Mouse (Mus musculus): ENCODE results near the gene Nfil3. TPM values are rescaled to one million over a fixed set of nuclear protein-coding genes. Genes with fewer than 3 reads are reported as not detected.
A peak's percentile ranks its signal among the peaks of the same experiment; 100 is the strongest.

Gene Nfil3
- polyA plus RNA-seq, 1 experiment from 2014 or later = 45.6 TPM

DNA sequence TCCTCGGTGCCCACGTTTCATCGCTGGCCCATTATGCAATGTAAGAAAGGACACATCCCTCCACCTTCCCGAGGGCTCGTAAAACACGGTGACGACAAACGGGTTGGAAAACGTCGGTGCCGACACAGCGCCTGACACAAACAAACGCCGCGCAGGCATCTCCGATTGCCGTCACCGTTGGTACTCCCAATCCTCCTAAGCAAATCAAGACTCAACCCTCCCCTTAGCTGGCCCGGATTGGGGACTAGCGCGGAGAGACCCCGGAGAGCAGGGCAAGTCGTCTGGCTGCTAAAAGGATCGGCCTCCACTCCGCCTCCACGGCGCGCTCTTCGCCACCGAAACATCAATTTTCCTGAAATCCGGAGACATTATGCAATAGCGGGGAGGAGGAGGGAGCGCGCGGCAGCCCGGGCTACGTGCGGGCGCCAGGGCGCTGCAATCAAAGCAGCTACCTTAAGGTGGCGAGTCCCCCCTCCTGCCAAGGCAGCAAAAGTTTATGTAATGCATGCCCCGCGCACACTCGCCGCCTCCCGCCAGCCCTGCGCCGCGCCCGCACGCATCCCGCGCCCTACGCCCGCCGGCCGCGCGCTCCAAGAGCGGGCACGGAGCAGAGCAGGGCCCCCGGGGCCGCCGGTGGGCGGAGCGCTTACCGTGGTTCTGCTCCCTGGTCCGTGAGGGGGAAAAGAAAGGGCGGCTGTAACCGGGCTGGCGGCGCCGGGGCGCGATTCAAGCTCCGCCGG lies 492 bp downstream of the Nfil3 start:
- peak overlapping the region; percentile 96 for H3K27ac ChIP-seq
- under 1% methylated on average over 76 of the region's 77 CpGs for WGBS
- H3K4me1 ChIP-seq = peaks cover 52% of the 10 kb centered on the region
- peak overlapping the region; percentile 80 for H3K4me3 ChIP-seq
- H3K36me3 ChIP-seq = no peaks in the 10 kb centered on the region
- H3K4me2 ChIP-seq = peak overlapping the region; percentile 97
- peak; percentile 75 for ATAC-seq (ENCODE audit: insufficient number of reproducible peaks, low FRiP score, low TSS enrichment, low read depth)
- H3K9me3 ChIP-seq = no peaks in the 10 kb centered on the region
- peak overlapping the region; percentile 84 for H3K9ac ChIP-seq
- peaks cover 16% of the 10 kb centered on the region for H3K27me3 ChIP-seq

- ATAC-seq (ENCODE audit: insufficient number of reproducible peaks, low FRiP score, low TSS enrichment, low read depth) = no peak
- H3K9ac ChIP-seq = peak overlapping the region; percentile 84; the same call in 1 of the 2 replicates
- H3K27ac ChIP-seq = peak overlapping the region; percentile 96
- no peaks in the 10 kb centered on the region for H3K9me3 ChIP-seq
- peaks cover 16% of the 10 kb centered on the region for H3K27me3 ChIP-seq
- H3K4me1 ChIP-seq = peaks cover 54% of the 10 kb centered on the region
- under 1% methylated on average over 22 of the region's 22 CpGs for WGBS
- peak overlapping the region; percentile 80 for H3K4me3 ChIP-seq
- no peaks in the 10 kb centered on the region for H3K36me3 ChIP-seq
- peak overlapping the region; percentile 97 for H3K4me2 ChIP-seq
These were observed 1.4 kb downstream of the Nfil3 start for GRCm38 (mm10) chr13:52979331-52980051.

GRCm38 (mm10) chr13:52978321-52978981 lies 2.4 kb downstream of the Nfil3 start:
- Histone ChIP-seq H3K27me3 (peaks cover 15% of the 10 kb centered on the region), H3K27ac (peak overlapping the region; percentile 82), H3K36me3 (no peaks in the 10 kb centered on the region), H3K4me1 (peaks cover 54% of the 10 kb centered on the region), H3K4me2 (peak overlapping the region; percentile 97), H3K4me3 (peak overlapping the region; percentile 66), H3K9me3 (no peaks in the 10 kb centered on the region), H3K9ac (peak overlapping the region; percentile 71)
- peak; percentile 50; the same call in 1 of the 2 replicates for ATAC-seq (ENCODE audit: insufficient number of reproducible peaks, low FRiP score, low TSS enrichment, low read depth)
- WGBS = under 1% methylated on average over 63 of the region's 64 CpGs

GRCm38 (mm10) chr13:52977757-52978156 lies 3.1 kb downstream of the Nfil3 start:
- no peak for ATAC-seq (ENCODE audit: insufficient number of reproducible peaks, low FRiP score, low TSS enrichment, low read depth)
- no peak overlapping the region for H3K27ac ChIP-seq
- H3K9ac ChIP-seq = no peak overlapping the region
- H3K4me2 ChIP-seq = peak overlapping the region; percentile 97
- H3K36me3 ChIP-seq = no peaks in the 10 kb centered on the region
- H3K27me3 ChIP-seq = peaks cover 10% of the 10 kb centered on the region
- H3K9me3 ChIP-seq = no peaks in the 10 kb centered on the region
- peaks cover 54% of the 10 kb centered on the region for H3K4me1 ChIP-seq
- peak overlapping the region; percentile 66 for H3K4me3 ChIP-seq
- WGBS = 23% methylated on average over 4 of the region's 4 CpGs

DNA sequence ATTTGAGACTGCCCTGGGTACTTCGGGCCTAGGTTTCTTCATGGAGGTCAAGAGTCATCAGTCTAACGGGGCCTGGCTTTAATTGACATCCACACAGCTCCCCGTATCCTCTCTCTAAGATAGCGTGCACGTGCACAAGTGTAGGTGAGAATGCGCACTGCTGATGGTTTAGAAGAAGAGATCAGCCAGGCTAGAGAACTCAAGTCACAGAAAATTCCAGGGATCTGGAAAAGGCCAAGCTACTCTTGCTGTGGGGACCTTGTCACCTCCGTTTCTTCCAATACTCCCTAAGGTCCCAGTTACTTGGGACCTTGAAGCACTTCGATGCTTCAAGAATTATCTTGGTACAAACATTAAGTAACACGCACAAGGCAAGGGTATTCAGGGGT lies 3.7 kb downstream of the Nfil3 start:
- ATAC-seq (ENCODE audit: insufficient number of reproducible peaks, low FRiP score, low TSS enrichment, low read depth) = no peak
- Histone ChIP-seq H3K36me3 (no peaks in the 10 kb centered on the region), H3K27ac (no peak overlapping the region), H3K4me2 (no peak overlapping the region), H3K4me1 (peaks cover 50% of the 10 kb centered on the region), H3K9me3 (no peaks in the 10 kb centered on the region), H3K4me3 (no peak overlapping the region; the same call in 1 of the 2 replicates), H3K9ac (no peak overlapping the region), H3K27me3 (peaks cover 9% of the 10 kb centered on the region)
- 67% methylated on average over 9 of the region's 9 CpGs for WGBS

DNA sequence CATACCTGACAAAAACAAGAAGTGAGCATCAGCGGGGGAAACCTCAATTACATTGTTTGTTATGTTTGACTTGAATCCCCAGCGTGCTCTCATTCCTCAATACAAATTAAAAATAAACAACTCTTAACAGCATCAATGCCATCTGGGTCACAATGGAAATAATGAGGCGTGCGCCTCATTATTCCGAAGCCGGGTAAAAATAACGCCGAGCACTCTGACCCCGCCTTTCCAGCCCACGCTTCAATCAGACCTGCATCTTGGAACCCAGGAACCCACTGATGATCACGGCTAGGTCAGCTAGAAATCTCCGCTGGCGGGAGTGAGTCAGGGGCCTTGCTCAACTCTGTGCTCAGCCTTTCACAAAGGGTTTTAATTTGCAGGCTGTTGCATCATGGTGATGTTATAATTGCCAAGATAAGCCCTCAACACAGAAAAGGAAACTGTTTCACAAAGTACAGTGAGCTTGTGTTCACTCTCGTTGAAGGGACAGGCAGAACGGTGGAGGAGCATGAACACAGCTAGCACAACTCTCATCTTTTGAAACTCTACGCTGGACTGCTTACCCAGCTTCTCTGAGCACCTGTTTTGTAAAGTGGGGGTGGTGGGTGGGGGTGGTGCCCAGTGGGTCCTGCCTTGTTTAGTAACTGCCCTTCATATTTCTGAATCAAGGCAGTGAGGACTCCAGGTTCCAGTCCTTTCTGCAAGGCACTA lies 4.2 kb downstream of the Nfil3 start:
- no peak overlapping the region for H3K4me3 ChIP-seq
- 36% methylated on average over 16 of the region's 16 CpGs for WGBS
- H3K9ac ChIP-seq = no peak overlapping the region
- H3K4me1 ChIP-seq = peaks cover 44% of the 10 kb centered on the region
- H3K27ac ChIP-seq = no peak overlapping the region
- no peaks in the 10 kb centered on the region for H3K36me3 ChIP-seq
- no peak for ATAC-seq (ENCODE audit: insufficient number of reproducible peaks, low FRiP score, low TSS enrichment, low read depth)
- H3K4me2 ChIP-seq = peak overlapping the region; percentile 6; the same call in 1 of the 2 replicates
- H3K9me3 ChIP-seq = no peaks in the 10 kb centered on the region
- H3K27me3 ChIP-seq = peaks cover 4% of the 10 kb centered on the region; the same call in 1 of the 2 replicates

- no peaks in the 10 kb centered on the region; the same call in 1 of the 2 replicates for H3K27me3 ChIP-seq
- no peak overlapping the region for H3K4me3 ChIP-seq
- 21% methylated on average over 8 of the region's 8 CpGs for WGBS
- no peak overlapping the region for H3K4me2 ChIP-seq
- H3K4me1 ChIP-seq = peaks cover 40% of the 10 kb centered on the region
- ATAC-seq (ENCODE audit: insufficient number of reproducible peaks, low FRiP score, low TSS enrichment, low read depth) = no peak
- H3K36me3 ChIP-seq = no peaks in the 10 kb centered on the region
- H3K9me3 ChIP-seq = no peaks in the 10 kb centered on the region
- H3K9ac ChIP-seq = no peak overlapping the region
- H3K27ac ChIP-seq = no peak overlapping the region
These were observed 4.8 kb downstream of the Nfil3 start for GRCm38 (mm10) chr13:52976130-52976509.

DNA sequence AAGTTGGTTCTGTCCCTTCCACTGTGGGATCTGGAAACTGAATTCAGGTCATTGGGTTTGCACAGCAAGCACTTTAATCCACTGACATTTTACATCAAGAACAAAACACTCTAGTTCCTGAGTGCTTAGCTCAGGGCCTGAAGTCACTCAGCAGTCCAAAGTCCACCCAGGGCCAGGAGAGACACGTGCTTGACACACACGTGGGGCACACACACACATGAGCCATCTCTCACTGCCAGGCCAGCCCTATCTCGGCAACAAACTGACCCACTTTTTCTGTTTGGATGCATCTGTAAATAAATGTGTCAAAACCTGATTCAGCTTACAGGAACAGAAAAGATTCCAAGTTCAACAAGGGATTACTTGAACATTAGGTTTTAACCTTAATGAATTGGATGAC lies 6.2 kb downstream of the Nfil3 start:
- H3K36me3 ChIP-seq = no peaks in the 10 kb centered on the region
- H3K27ac ChIP-seq = no peak overlapping the region
- H3K9ac ChIP-seq = no peak overlapping the region
- 55% methylated on average over 3 of the region's 3 CpGs for whole genome bisulfite sequencing
- no peaks in the 10 kb centered on the region; the same call in 1 of the 2 replicates for H3K27me3 ChIP-seq
- ATAC-seq (ENCODE audit: insufficient number of reproducible peaks, low FRiP score, low TSS enrichment, low read depth) = no peak
- peaks cover 40% of the 10 kb centered on the region for H3K4me1 ChIP-seq
- no peak overlapping the region for H3K4me3 ChIP-seq
- no peaks in the 10 kb centered on the region for H3K9me3 ChIP-seq
- H3K4me2 ChIP-seq = no peak overlapping the region

DNA sequence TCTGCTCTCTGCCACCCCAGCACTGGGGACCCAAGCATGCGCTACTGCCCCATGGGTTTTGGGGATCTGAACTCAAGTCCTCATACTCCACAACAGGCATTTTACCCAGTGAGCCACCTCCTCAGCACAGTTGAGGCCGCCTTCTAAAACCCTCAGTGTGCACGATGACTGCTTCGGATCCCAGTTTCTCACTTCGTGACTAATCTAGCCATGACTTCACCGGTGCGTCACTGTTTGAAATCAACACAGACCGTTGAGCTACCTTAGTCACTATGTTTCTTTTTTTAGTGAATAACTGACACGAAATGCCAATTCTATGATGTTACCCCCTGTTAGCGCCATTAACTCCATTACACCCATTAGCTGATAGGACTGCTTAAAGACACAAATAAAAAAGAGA lies 7.4 kb downstream of the Nfil3 start:
- 89% methylated on average over 10 of the region's 10 CpGs for WGBS
- H3K27ac ChIP-seq = no peak overlapping the region
- H3K27me3 ChIP-seq = no peaks in the 10 kb centered on the region; the same call in 1 of the 2 replicates
- H3K36me3 ChIP-seq = peaks cover 6% of the 10 kb centered on the region
- peaks cover 31% of the 10 kb centered on the region for H3K4me1 ChIP-seq
- ATAC-seq (ENCODE audit: insufficient number of reproducible peaks, low FRiP score, low TSS enrichment, low read depth) = no peak
- H3K4me2 ChIP-seq = no peak overlapping the region
- no peak overlapping the region for H3K4me3 ChIP-seq
- no peaks in the 10 kb centered on the region for H3K9me3 ChIP-seq
- H3K9ac ChIP-seq = no peak overlapping the region

DNA sequence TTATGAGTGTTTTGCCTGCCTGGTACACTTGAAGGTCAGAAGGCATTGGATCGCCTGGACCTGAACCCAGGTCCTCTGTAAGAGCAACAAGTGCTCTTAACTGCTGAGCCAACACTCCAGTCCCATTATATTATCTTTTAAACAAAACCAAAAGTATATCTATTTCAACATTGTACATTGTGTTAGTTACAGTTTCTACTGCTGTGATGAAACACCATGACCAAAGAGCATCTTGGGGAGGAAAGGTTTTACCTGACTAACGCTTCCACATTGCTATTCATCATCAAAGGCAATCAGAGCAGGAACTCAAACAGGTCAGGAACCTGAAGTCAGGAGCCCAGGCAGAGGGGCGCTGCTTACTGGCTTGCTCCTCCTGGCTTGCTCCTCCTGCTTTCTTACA lies 8.2 kb downstream of the Nfil3 start:
- WGBS = 90% methylated on average over 3 of the region's 3 CpGs
- H3K9ac ChIP-seq = no peak overlapping the region
- ATAC-seq (ENCODE audit: insufficient number of reproducible peaks, low FRiP score, low TSS enrichment, low read depth) = no peak

GRCm38 (mm10) chr13:52970876-52971275 lies 10.0 kb downstream of the Nfil3 start:
- Histone ChIP-seq H3K4me1 (peaks cover 6% of the 10 kb centered on the region), H3K27ac (no peak overlapping the region), H3K4me2 (no peak overlapping the region), H3K9me3 (no peaks in the 10 kb centered on the region), H3K4me3 (no peak overlapping the region), H3K27me3 (no peaks in the 10 kb centered on the region), H3K36me3 (peaks cover 30% of the 10 kb centered on the region), H3K9ac (no peak overlapping the region)
- WGBS = 73% methylated on average over 6 of the region's 6 CpGs
- no peak for ATAC-seq (ENCODE audit: insufficient number of reproducible peaks, low FRiP score, low TSS enrichment, low read depth)

More for the DNA sequence above, 8.2 kb downstream of the Nfil3 start:
- H3K27me3 ChIP-seq = no peaks in the 10 kb centered on the region; the same call in 1 of the 2 replicates
- H3K4me2 ChIP-seq = no peak overlapping the region
- peaks cover 14% of the 10 kb centered on the region for H3K36me3 ChIP-seq
- no peaks in the 10 kb centered on the region for H3K9me3 ChIP-seq
- H3K4me3 ChIP-seq = no peak overlapping the region
- peaks cover 23% of the 10 kb centered on the region for H3K4me1 ChIP-seq
- no peak overlapping the region for H3K27ac ChIP-seq
